Mouse (Mus musculus): ENCODE data around the gene Lrp1. TPM values are rescaled to one million over a fixed set of nuclear protein-coding genes. Genes with fewer than 3 reads are reported as not detected.

The Lrp1 gene
- polyA plus RNA-seq, 1 experiment from 2014 or later: 34.6 TPM

DNA sequence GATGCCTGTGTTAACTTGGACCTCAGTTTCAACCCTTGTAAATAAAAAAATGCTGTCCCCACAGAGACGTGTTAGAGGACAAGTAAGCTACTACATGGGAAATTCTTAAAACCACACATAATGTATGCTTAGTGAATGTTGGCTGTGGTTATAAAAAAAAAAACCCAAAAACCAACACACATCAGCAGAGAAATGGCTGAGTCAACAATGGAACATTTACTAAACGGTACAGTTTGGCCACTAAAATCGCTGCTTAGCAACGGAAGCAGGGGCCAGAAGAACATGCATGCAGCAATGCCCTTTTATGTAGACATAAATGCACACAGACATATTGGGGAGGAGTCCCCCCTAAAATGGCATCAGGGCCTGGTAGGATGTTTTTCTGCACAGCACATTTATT is 34.7 kb downstream of the Lrp1 start:
- Histone ChIP-seq H3K36me3 (ENCODE audit: control insufficient read depth, insufficient read depth, low read length) (peaks cover 19% of the 10 kb centered on the region), H3K4me3 (ENCODE audit: low read depth, low read length) (no peak overlapping the region), H3K9ac (ENCODE audit: low read depth, low read length) (no peak overlapping the region), H3K27ac (ENCODE audit: low read depth, low read length) (no peak overlapping the region), H3K4me1 (ENCODE audit: control insufficient read depth, insufficient read depth, low read length) (peaks cover 4% of the 10 kb centered on the region; the same call in 1 of the 2 replicates), H3K4me2 (no peak overlapping the region), H3K27me3 (ENCODE audit: control insufficient read depth, insufficient read depth, low read length) (no peaks in the 10 kb centered on the region), H3K9me3 (replicated peaks; ENCODE audit: control insufficient read depth, low read length) (no peaks in the 10 kb centered on the region)
- no peak for ATAC-seq (replicated peaks; ENCODE audit: insufficient number of reproducible peaks, low FRiP score, low TSS enrichment)
- 86% methylated on average over 4 of the region's 4 CpGs for WGBS (ENCODE audit: insufficient replicate concordance)

DNA sequence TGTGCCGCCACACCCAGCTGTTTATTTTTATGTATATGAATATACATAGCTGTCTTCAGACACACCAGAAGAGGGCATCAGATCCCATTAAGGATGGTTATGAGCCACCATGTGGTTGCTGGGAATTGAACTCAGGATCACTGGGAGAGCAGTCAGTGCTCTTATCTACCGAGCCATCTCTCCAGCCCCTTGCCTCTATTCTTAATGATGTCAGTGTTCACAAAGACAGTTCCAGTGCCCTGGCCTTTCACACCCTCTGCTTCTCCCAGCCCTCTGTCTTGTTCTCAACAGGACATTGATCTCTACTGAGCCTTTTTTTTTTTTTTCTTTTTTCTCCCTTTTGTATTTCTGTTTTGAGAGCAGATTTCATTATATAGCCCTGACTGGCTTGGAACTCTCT is 35.4 kb downstream of the Lrp1 start:
- Histone ChIP-seq H3K27ac (ENCODE audit: low read depth, low read length) (no peak overlapping the region), H3K9ac (ENCODE audit: low read depth, low read length) (no peak overlapping the region), H3K9me3 (replicated peaks; ENCODE audit: control insufficient read depth, low read length) (no peaks in the 10 kb centered on the region), H3K27me3 (ENCODE audit: control insufficient read depth, insufficient read depth, low read length) (no peaks in the 10 kb centered on the region), H3K4me1 (ENCODE audit: control insufficient read depth, insufficient read depth, low read length) (no peaks in the 10 kb centered on the region), H3K36me3 (ENCODE audit: control insufficient read depth, insufficient read depth, low read length) (peaks cover 16% of the 10 kb centered on the region), H3K4me2 (no peak overlapping the region), H3K4me3 (ENCODE audit: low read depth, low read length) (no peak overlapping the region)
- no peak for ATAC-seq (replicated peaks; ENCODE audit: insufficient number of reproducible peaks, low FRiP score, low TSS enrichment)
- WGBS (ENCODE audit: insufficient replicate concordance): 83% methylated on average over 2 of the region's 2 CpGs

DNA sequence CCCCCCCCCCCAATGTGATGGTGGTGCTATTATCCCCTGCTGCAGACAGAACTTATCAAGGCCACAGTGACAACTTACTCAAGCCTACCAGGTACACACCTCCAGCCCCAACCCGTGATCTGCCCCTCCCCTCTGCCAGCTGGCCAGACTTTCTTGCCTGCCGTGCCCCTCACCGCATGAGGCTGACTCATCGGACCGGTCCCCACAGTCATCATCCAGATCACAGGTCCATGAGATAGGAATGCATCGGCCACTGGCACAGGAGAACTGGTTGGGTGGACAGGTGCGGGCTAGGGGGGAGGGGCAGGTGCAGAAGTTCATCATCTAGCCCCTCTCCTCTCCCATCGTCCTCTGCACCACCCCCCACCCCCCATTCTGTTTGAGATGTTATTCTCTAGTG is 37.3 kb downstream of the Lrp1 start:
- H3K4me2 ChIP-seq: no peak overlapping the region
- H3K36me3 ChIP-seq (ENCODE audit: control insufficient read depth, insufficient read depth, low read length): peaks cover 14% of the 10 kb centered on the region
- no peak for ATAC-seq (replicated peaks; ENCODE audit: insufficient number of reproducible peaks, low FRiP score, low TSS enrichment)
- no peak overlapping the region for H3K27ac ChIP-seq (ENCODE audit: low read depth, low read length)
- H3K9me3 ChIP-seq (replicated peaks; ENCODE audit: control insufficient read depth, low read length): no peaks in the 10 kb centered on the region
- no peak overlapping the region for H3K9ac ChIP-seq (ENCODE audit: low read depth, low read length)
- no peaks in the 10 kb centered on the region for H3K4me1 ChIP-seq (ENCODE audit: control insufficient read depth, insufficient read depth, low read length)
- 77% methylated on average over 8 of the region's 8 CpGs for WGBS (ENCODE audit: insufficient replicate concordance)
- no peaks in the 10 kb centered on the region for H3K27me3 ChIP-seq (ENCODE audit: control insufficient read depth, insufficient read depth, low read length)
- no peak overlapping the region for H3K4me3 ChIP-seq (ENCODE audit: low read depth, low read length)

DNA sequence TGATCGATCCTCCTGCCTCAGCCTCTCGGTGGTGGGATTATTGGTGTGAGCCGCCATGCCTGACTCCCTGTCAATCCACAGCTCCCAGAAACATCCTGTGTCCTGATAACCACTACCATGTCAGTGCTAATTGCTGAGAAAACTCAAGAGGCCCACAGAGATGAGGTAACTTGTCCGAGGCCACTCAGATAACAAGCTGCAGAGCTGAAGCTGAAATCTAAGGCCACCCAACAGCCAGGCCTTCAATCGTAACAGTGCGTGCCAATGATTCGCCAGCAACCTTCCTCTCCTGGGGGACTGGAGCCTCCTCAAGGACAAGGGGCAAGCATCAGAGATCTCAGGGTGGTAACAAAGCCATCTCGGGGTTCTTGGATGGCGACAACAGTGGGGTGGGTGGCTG is 39.7 kb downstream of the Lrp1 start:
- WGBS (ENCODE audit: insufficient replicate concordance): 69% methylated on average over 9 of the region's 9 CpGs
- H3K27me3 ChIP-seq (ENCODE audit: control insufficient read depth, insufficient read depth, low read length): no peaks in the 10 kb centered on the region
- H3K36me3 ChIP-seq (ENCODE audit: control insufficient read depth, insufficient read depth, low read length): peaks cover 15% of the 10 kb centered on the region

DNA sequence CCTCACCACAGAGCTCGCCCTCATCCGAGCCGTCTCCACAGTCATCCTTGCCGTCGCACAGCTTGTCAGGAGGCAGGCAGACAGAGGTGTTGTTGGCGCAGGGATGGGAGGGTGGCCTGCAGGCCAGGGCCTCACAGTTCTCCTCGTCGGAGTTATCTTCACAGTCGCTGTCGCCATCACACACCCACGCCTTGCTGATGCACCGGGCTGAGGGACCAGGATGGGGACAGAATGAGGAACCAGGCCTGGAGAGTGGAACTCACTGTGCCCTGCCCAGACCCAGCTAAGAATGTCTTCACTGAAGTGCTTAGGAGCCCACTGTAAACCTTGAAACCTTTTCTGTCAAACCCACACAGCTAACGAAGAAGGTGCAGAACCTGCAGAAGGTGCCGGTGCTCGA is 43.0 kb downstream of the Lrp1 start:
- no peak overlapping the region for H3K4me2 ChIP-seq
- H3K36me3 ChIP-seq (ENCODE audit: control insufficient read depth, insufficient read depth, low read length): peaks cover 33% of the 10 kb centered on the region
- no peak overlapping the region for H3K9ac ChIP-seq (ENCODE audit: low read depth, low read length)
- H3K4me1 ChIP-seq (ENCODE audit: control insufficient read depth, insufficient read depth, low read length): peaks cover 3% of the 10 kb centered on the region; the same call in 1 of the 2 replicates
- 77% methylated on average over 15 of the region's 15 CpGs for WGBS (ENCODE audit: insufficient replicate concordance)
- no peaks in the 10 kb centered on the region for H3K27me3 ChIP-seq (ENCODE audit: control insufficient read depth, insufficient read depth, low read length)
- H3K9me3 ChIP-seq (replicated peaks; ENCODE audit: control insufficient read depth, low read length): no peaks in the 10 kb centered on the region
- ATAC-seq (replicated peaks; ENCODE audit: insufficient number of reproducible peaks, low FRiP score, low TSS enrichment): no peak
- no peak overlapping the region for H3K27ac ChIP-seq (ENCODE audit: low read depth, low read length)
- H3K4me3 ChIP-seq (ENCODE audit: low read depth, low read length): no peak overlapping the region

More for the DNA sequence above, 39.7 kb downstream of the Lrp1 start:
- no peak overlapping the region for H3K27ac ChIP-seq (ENCODE audit: low read depth, low read length)
- no peak for ATAC-seq (replicated peaks; ENCODE audit: insufficient number of reproducible peaks, low FRiP score, low TSS enrichment)
- H3K4me1 ChIP-seq (ENCODE audit: control insufficient read depth, insufficient read depth, low read length): peaks cover 3% of the 10 kb centered on the region; the same call in 1 of the 2 replicates
- H3K9me3 ChIP-seq (replicated peaks; ENCODE audit: control insufficient read depth, low read length): no peaks in the 10 kb centered on the region
- H3K4me2 ChIP-seq: no peak overlapping the region; the same call in 1 of the 2 replicates
- H3K9ac ChIP-seq (ENCODE audit: low read depth, low read length): no peak overlapping the region
- no peak overlapping the region for H3K4me3 ChIP-seq (ENCODE audit: low read depth, low read length)

DNA sequence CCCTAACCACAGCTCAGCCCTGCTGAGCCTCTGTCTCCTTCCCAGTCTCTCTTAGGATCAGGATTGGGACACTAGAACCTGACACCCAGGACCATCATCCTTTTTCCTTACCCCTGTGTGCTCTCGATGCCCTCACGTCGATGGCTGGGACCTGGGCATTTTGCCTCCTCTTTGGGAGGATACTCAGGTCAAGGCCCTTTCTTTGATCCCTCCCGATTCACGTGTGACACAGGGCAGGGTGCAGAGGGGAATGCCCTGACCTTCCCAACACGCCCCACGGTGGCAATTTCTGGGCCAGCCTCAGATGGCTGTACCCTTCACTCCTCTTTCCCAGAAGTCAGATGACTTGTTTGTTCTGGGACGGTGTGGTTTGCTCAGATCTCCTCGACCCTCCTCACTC is 43.8 kb downstream of the Lrp1 start:
- ATAC-seq (replicated peaks; ENCODE audit: insufficient number of reproducible peaks, low FRiP score, low TSS enrichment): no peak
- Histone ChIP-seq H3K4me2 (no peak overlapping the region), H3K9me3 (replicated peaks; ENCODE audit: control insufficient read depth, low read length) (no peaks in the 10 kb centered on the region), H3K9ac (ENCODE audit: low read depth, low read length) (no peak overlapping the region), H3K27ac (ENCODE audit: low read depth, low read length) (no peak overlapping the region), H3K4me3 (ENCODE audit: low read depth, low read length) (no peak overlapping the region), H3K4me1 (ENCODE audit: control insufficient read depth, insufficient read depth, low read length) (peaks cover 3% of the 10 kb centered on the region; the same call in 1 of the 2 replicates), H3K27me3 (ENCODE audit: control insufficient read depth, insufficient read depth, low read length) (no peaks in the 10 kb centered on the region), H3K36me3 (ENCODE audit: control insufficient read depth, insufficient read depth, low read length) (peaks cover 35% of the 10 kb centered on the region)
- 86% methylated on average over 9 of the region's 9 CpGs for WGBS (ENCODE audit: insufficient replicate concordance)

DNA sequence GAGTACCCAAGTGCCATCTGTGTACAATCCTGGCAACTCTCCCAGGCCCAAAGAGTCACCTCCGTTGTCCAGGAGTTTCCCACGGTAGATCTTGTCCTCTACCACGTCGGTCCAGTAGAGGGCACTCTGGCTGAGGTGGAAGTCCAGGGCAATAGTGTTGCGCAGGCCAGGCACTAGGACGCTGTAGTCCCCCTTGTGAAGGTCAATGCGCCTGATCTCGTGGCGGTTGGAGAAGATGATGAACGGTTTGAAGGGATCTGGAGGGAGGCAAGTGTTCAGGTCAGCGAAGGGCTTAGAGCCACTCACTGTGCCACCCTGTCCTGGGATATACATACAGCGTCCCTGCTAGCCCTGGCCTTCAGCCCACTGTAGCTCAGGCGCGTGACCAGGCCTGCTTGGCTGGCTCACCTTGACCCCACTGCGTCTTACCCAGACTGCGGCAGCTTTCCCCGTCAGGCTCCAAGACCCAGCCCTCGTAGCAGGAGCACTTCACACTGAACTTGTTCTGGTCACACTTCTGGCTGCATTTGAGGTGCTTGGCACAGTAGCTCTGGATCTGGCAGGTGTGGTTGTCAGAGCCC is 44.5 kb downstream of the Lrp1 start:
- no peak overlapping the region for H3K9ac ChIP-seq (ENCODE audit: low read depth, low read length)
- no peaks in the 10 kb centered on the region for H3K27me3 ChIP-seq (ENCODE audit: control insufficient read depth, insufficient read depth, low read length)
- H3K36me3 ChIP-seq (ENCODE audit: control insufficient read depth, insufficient read depth, low read length): peaks cover 32% of the 10 kb centered on the region
- no peak overlapping the region for H3K4me2 ChIP-seq
- peaks cover 3% of the 10 kb centered on the region; the same call in 1 of the 2 replicates for H3K4me1 ChIP-seq (ENCODE audit: control insufficient read depth, insufficient read depth, low read length)
- no peak overlapping the region for H3K4me3 ChIP-seq (ENCODE audit: low read depth, low read length)
- H3K27ac ChIP-seq (ENCODE audit: low read depth, low read length): no peak overlapping the region
- H3K9me3 ChIP-seq (replicated peaks; ENCODE audit: control insufficient read depth, low read length): no peaks in the 10 kb centered on the region
- ATAC-seq (replicated peaks; ENCODE audit: insufficient number of reproducible peaks, low FRiP score, low TSS enrichment): 0 out of 2 replicates have a peak, but pooled peaks have one; percentile 27
- 60% methylated on average over 18 of the region's 18 CpGs for WGBS (ENCODE audit: insufficient replicate concordance)

DNA sequence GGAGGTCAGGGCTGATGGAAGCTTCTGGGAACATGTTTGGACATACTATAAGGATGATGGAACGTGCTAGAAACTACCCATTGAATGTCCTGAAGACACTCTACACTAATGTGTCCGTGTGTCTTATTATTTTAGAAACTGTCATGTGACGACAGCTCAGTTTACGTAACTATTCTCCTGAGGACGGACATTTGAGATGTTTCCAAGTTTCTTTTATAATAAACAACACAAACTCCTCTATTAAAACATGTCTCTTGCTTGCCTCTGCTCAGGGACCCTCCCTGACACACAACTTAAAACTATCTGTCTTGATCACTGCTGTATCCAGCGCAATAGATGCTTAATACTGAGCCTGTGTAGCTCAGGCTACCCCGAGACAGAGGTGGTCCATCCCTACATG is 45.2 kb downstream of the Lrp1 start:
- no peaks in the 10 kb centered on the region for H3K9me3 ChIP-seq (replicated peaks; ENCODE audit: control insufficient read depth, low read length)
- no peak overlapping the region for H3K27ac ChIP-seq (ENCODE audit: low read depth, low read length)
- H3K4me2 ChIP-seq: no peak overlapping the region
- no peaks in the 10 kb centered on the region for H3K27me3 ChIP-seq (ENCODE audit: control insufficient read depth, insufficient read depth, low read length)
- H3K4me3 ChIP-seq (ENCODE audit: low read depth, low read length): no peak overlapping the region
- ATAC-seq (replicated peaks; ENCODE audit: insufficient number of reproducible peaks, low FRiP score, low TSS enrichment): no peak
- no peak overlapping the region for H3K9ac ChIP-seq (ENCODE audit: low read depth, low read length)
- H3K36me3 ChIP-seq (ENCODE audit: control insufficient read depth, insufficient read depth, low read length): peaks cover 33% of the 10 kb centered on the region
- WGBS (ENCODE audit: insufficient replicate concordance): 87% methylated on average over 7 of the region's 7 CpGs
- H3K4me1 ChIP-seq (ENCODE audit: control insufficient read depth, insufficient read depth, low read length): peaks cover 3% of the 10 kb centered on the region; the same call in 1 of the 2 replicates

DNA sequence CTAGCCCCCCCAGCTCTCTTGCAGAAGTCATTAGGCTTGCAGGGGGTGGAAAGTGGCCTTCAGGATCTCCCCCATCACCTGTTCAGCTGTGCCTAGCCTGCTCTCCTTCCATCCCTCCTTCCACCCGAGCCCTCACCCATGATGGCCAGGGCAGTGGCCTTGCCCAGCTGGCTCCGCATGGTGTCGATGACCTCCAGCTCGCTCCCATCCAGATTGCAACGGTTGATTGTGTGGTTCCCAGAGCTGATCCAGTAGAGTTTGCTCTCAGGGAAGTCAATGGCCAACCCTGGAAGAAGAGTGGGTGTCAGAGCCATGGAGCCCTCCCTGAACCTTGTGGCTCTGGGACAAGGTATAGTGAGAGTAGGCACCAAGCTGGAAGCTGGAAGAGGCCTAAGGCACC is 48.7 kb downstream of the Lrp1 start:
- no peaks in the 10 kb centered on the region for H3K27me3 ChIP-seq (ENCODE audit: control insufficient read depth, insufficient read depth, low read length)
- no peaks in the 10 kb centered on the region for H3K9me3 ChIP-seq (replicated peaks; ENCODE audit: control insufficient read depth, low read length)
- no peak overlapping the region for H3K27ac ChIP-seq (ENCODE audit: low read depth, low read length)
- 89% methylated on average over 5 of the region's 5 CpGs for WGBS (ENCODE audit: insufficient replicate concordance)
- H3K36me3 ChIP-seq (ENCODE audit: control insufficient read depth, insufficient read depth, low read length): peaks cover 26% of the 10 kb centered on the region
- H3K4me3 ChIP-seq (ENCODE audit: low read depth, low read length): no peak overlapping the region
- no peak for ATAC-seq (replicated peaks; ENCODE audit: insufficient number of reproducible peaks, low FRiP score, low TSS enrichment)
- no peak overlapping the region for H3K4me2 ChIP-seq
- H3K4me1 ChIP-seq (ENCODE audit: control insufficient read depth, insufficient read depth, low read length): peaks cover 3% of the 10 kb centered on the region; the same call in 1 of the 2 replicates
- H3K9ac ChIP-seq (ENCODE audit: low read depth, low read length): no peak overlapping the region

Data from heart, embryonic 11.5 days (tissue).